11 mouse cellular contexts compared by ENCODE assay signal in genomic region chr10:117947911-117948310, GRCm38 (mm10).
DNase-seq lines count a peak whose midpoint lies in the region; ATAC-seq and TF ChIP-seq lines count a peak whose summit lies in the region.
"Had no signal": no experiment of that assay in that cellular context is flagged by ENCODE, and none has a peak within 500 bp of the region (broad histone marks: within the 10 kb centered on the region; RNA-seq: fewer than 3 reads in every experiment).

No protein-coding gene starts in this region.

- H3K4me1 ChIP-seq in kidney, embryonic 15.5 days: peaks cover 5% of the 10 kb centered on the region; the same call in 1 of the 2 replicates
- peaks cover 23% of the 10 kb centered on the region for H3K4me1 ChIP-seq in thymus, adult 2 months (replicated peaks; ENCODE audit: control insufficient read depth, insufficient read depth, low read length)

- H3K9me3 ChIP-seq in kidney, embryonic 15.5 days (replicated peaks): no peaks in the 10 kb centered on the region

- DNase-seq in kidney, adult 11 months: no peak
- peak; percentile 94 for DNase-seq in induced T-regulatory cell, adult 2 months (ENCODE audit: low read depth)
- DNase-seq in thymus, adult 2 months: peak; percentile 34
- no peak for DNase-seq in frontal cortex, postnatal 36 days (ENCODE audit: low spot score in 2 of 2)
- DNase-seq in ovary, postnatal 14 days (ENCODE audit: low spot score): no peak
- DNase-seq: cerebellum, postnatal 25 days; right cerebral cortex, postnatal 25 days had no signal

- no peak overlapping the region for H3K4me3 ChIP-seq in kidney, embryonic 15.5 days (replicated peaks)
- H3K4me3 ChIP-seq in thymus, adult 2 months (ENCODE audit: control insufficient read depth, insufficient read depth, low read length): no peak overlapping the region
- H3K4me3 ChIP-seq: myocyte had no signal

- TF ChIP-seq CTCF in thymus, adult 2 months (IDR thresholded peaks at IDR 0.05; ENCODE audit: borderline replicate concordance, control insufficient read depth, extremely low read depth, insufficient read depth, low read length, poor library complexity): no peak

- H3K27ac ChIP-seq in kidney, embryonic 15.5 days: no peak overlapping the region
- no peak overlapping the region for H3K27ac ChIP-seq in thymus, adult 2 months (ENCODE audit: control insufficient read depth, insufficient read depth, low read length)

- no peak overlapping the region for H3K9ac ChIP-seq in kidney, embryonic 15.5 days

- 86% methylated on average over 7 of the region's 7 CpGs for WGBS in kidney, embryonic 15.5 days
- WGBS in thymus, adult 2 months: 40% methylated on average over 7 of the region's 7 CpGs

- no peak for TF ChIP-seq POLR2A in thymus, adult 2 months (IDR thresholded peaks at IDR 0.05; ENCODE audit: control insufficient read depth, extremely low read depth, insufficient read depth, low read length, poor library complexity)

- no peaks in the 10 kb centered on the region for H3K36me3 ChIP-seq in kidney, embryonic 15.5 days
- H3K36me3 ChIP-seq in thymus, adult 2 months (ENCODE audit: control insufficient read depth, insufficient read depth, low read length): no peaks in the 10 kb centered on the region

- H3K4me2 ChIP-seq in kidney, embryonic 15.5 days: peak overlapping the region; percentile 45; the same call in 1 of the 2 replicates

- H3K27me3 ChIP-seq in kidney, embryonic 15.5 days: no peaks in the 10 kb centered on the region
- no peaks in the 10 kb centered on the region for H3K27me3 ChIP-seq in thymus, adult 2 months (ENCODE audit: control insufficient read depth, insufficient read depth, low read length)

- no peak for ATAC-seq in kidney, embryonic 15.5 days (replicated peaks; ENCODE audit: low FRiP score)
- peak; percentile 88 for ATAC-seq in CD4-positive, CD25-positive, alpha-beta regulatory T cell, adult 4 months
- ATAC-seq: forebrain, embryonic 16.5 days had no signal

Comparison
In these comparisons a context has a peak if more than half of its experiments do, and no peak if none do; other contexts are left out.
1. DNase-seq: peak in induced T-regulatory cell, adult 2 months (single experiment) and thymus, adult 2 months (single experiment); none in kidney, adult 11 months (single experiment), frontal cortex, postnatal 36 days (0 of 2) and ovary, postnatal 14 days (single experiment).